Mouse (Mus musculus) cerebellum, adult 9-11 months (tissue): ENCODE results near the gene Tap1.
A peak's percentile ranks its signal among the peaks of the same experiment; 100 is the strongest.
"Not testable (repeated sequence)": the region's sequence is repeated elsewhere in the genome, so short reads cannot be mapped to it uniquely, and the experiment has no call there.

Experiments
- DNase-seq: peaks from one replicate; pipeline ENCODE4 v3.0.0; 2022

The Tap1 gene

DNA sequence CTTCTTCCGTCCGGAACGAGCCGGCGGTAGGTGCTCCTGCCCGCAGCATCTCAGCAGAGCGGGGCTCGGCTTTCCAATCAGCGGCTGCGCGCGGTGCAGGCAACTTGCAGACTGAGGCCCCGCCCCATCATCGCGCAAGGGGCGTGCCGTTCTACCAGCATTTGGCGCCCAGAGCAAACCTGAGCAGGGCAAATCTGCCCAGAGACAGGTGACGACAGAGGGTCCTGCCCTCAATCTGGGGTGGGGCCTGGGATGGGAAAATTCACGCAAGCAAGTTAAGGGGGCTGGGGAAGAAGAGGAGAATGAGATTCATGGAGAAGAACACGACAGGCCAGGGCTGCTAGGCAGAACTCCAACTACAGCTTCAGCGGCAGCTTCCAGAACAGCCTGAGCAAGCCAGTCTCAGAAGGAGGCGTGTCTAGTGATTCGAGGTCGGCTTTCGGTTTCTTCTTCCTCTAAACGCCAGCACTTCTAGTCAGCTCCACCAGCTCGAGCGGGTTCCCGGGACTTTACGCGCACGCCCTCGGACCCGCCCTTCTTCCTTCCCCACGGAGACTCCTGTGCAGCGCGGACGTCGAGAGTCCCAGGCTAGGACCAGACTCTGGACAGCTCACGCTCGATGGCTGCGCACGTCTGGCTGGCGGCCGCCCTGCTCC lies at the start of gene Tap1, which contains the start of gene Psmb9:
Tap1 (plus strand) TSS at position 293 of the 656 bp plus-strand sequence.
Psmb9 (minus strand) TSS at position 504 of the 656 bp plus-strand sequence.
- DNase-seq: peak; percentile 84

DNA sequence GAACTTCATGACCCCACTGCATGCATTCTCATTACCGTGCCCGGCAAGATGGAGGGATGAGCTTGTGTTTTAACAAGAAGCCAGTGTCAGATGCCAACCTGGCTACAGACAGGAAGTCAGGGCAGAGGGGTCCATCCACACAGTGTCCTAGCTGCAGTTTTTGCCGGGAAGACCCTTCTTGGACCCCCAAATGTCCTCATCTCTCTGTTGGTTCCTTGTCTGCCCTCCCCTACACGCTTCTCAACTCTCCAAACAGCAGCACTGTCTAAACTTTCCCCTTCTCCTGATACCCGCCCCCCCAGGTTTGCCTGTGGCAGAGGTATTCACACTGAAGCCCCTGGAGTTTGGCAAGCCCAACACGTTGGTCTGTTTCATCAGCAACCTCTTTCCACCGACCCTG lies 49.8 kb upstream of the Tap1 start:
- DNase-seq: peak; percentile 16

DNA sequence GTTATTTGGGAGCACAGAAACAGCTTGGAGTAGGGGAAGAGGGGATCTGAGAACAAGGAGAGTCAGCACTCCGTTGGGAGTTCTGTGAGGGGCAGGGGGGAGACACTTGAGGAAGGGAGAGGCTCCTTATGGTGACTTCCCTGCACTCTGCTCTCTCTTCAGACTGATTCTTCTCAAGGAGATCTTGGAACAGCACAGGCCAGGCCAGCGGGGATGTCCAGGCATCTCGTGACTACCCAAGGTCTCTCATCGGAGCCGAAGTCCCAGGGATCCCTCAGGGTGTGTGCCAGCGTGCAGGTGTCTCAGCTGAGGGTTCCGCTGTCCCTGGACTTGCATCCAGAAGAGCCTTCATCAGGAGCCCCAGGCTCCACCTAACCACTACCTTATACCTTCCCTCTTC lies 48.7 kb upstream of the Tap1 start:
- DNase-seq: peak; percentile 2

DNA sequence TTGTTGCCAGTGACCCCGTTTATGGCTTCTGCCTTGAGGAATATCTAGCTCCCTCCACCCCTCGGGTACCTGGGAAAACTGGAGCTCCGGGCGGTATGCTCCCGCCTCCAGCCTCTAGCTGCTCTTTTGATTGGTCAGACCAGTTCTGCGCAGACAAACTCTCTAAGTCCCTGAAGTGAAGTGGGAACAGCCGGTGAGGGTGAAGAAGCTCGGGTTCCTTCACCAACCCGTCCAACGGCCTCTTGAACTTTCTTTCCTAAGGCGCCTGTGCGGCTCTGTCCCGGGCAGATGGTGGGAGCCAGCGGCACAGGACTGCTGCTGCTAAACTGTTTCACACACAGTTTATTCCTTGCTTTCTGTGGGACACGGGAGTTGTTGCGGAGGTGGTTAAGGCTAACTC lies 47.9 kb upstream of the Tap1 start:
- DNase-seq: no peak

DNA sequence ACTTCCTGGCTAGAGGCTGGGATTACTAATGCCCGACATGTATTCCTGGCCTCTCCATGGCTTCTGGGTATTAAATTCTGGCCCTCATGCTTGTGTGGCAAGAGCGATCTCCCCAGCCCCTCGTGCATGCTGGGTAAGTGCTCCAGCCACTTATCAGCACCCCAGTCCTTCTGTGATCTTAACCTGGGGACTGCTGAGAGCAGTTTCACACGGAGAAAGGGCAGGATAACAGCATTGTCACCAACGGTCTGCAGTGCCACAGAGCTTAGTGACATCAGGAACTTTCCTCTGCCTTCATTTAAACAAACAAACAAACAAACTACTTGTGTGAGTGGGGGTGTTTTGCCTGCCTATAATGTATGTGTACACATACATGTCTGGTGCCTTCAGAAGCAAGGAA lies 47.1 kb upstream of the Tap1 start:
- no peak for DNase-seq

DNA sequence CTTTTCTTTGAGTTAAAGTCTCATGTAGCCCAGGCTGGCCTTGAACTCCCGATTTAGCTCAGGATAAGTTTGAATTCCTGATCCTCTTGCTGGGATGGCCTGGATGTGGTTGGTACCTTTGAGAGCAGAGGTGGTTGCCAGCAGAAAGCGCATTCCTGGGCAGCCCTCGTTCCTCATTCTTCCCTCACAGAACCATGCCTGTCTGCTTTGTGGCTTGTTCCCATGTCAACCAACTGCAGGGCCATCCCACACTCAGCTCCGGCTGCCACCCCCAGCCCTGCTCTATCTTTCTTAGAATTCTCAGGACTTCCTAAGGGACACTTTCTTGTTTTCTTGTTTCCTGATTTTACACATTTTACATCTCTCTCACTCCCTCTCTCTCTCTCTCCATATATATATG lies 45.9 kb upstream of the Tap1 start:
- no peak for DNase-seq

DNA sequence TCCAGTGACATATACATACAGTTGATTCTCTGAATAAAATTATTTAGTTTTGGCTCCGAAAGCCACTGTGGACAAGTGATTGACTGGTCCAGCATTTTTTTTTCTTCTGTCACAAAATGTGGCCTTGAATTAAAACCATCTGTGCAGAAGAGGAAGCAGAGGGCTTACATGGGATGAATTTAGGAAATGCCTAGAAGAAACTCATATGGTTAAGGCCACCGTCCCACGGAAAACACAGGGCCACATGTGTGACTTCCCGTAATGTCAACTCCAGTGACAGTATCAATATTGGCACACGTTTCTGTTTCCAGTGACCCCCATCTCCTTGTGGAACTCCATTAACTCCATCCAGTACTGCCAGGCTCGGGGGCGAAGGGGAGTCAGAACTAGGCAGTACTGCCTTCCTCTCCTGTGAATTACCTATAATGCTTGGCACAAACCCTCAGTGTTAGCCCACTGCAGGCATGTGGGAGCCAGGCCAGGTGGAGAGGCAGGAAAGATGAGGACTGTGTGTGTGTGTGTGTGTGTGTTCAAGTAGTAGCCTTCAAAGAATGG lies 44.8 kb upstream of the Tap1 start:
- no peak for DNase-seq

DNA sequence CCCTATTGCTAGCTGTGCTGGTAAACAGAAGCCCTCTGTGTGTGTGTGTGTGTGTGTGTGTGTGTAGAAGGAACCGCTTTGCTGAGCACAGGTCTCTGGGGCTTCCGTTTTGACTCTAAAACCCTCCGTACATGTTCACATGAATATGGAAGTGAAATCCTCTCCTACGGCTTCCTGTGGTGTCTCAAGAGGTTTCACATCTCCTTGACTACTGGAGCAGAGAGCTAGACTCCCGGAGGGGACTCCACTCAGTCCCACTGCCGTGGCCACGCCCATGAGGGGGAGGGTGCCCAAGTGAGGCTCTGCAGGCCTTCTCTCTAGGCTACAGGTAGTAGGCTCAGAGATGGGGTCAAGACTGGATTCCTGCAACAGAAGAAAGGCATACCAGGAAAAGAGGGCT lies 44.3 kb upstream of the Tap1 start, which contains the start of gene H2-DMb2:
H2-DMb2 (plus strand) TSS at position 275 of the 400 bp plus-strand sequence.
- no peak for DNase-seq

DNA sequence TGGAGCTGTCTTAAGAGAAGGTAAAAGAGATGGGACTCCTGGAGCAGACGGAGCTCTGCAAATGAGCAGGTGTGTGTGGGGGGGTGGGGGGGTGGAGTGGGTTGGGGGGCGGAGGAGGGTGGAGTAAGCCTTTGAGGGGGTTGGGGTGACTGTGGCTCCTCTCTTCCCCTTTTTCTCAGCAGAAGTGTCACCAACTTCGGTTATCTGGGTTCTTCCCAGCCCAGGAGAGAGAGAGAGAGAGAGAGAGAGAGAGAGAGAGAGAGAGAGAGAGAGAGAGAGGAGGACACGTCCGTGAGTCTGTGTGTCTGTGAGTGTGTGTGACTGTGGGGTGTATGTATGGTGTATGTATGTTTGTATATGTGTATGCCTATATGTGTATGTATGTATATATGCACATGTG lies 43.9 kb upstream of the Tap1 start:
- DNase-seq: no peak

DNA sequence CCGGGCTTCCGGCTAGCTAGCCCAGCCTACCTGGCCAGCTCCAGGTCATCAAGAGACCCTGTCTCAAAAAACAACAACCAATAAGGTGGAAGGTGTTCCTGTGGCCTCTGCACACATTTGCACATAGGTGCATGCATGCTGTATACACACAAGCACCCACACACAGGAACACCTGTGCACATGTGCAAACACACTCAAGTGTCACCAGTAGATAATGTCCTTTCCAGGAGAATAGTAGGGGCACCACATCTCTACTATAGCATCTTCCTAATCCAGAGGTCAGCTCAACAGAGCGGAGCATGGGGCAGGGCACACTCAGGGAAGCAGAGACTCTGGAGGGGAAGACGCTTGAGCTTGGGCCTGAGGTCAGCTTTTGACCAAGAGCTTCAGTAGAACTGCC lies 43.1 kb upstream of the Tap1 start:
- DNase-seq: not testable (repeated sequence)

DNA sequence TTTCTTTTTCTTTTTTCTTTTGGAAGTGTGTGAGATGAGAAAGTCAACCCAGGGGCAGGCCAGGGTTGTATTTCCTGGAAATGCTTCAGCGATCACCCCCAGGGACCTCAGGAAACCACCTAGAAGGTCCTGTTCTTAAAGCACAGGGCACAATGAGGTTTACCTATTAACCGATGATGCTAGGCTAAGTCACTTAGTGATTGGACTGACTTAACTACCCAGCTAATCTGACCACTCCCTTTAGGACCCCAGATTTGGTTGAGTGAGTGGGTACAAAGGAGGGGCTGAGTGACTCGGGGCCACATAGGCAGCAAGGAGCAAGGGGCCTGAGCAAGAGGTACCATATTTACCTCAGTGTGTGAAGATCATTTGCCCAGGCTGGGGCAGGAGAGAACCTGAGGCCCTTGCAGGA lies 42.4 kb upstream of the Tap1 start:
- no peak for DNase-seq

DNA sequence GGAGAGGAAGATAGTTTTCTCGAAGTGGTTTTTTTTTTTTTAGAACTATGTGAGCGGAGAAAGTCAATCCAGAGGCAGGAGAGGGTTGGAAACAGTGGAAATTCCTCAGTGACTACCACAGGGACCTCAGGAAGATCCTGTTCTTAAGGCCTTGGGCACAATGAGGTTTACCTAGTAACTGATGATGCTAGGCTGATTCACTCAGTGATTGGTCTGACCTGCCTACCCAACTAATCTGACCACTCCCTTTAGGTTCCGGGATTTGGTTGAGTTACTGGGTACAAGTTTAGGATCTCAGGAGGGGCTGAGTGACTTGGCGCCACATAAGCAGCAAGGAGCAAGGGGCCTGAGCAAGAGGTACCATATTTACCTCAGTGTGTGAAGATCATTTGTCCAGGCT lies 34.4 kb upstream of the Tap1 start, which contains the start of gene H2-DMb1:
H2-DMb1 (plus strand) TSS at position 150 of the 400 bp plus-strand sequence.
- no peak for DNase-seq

DNA sequence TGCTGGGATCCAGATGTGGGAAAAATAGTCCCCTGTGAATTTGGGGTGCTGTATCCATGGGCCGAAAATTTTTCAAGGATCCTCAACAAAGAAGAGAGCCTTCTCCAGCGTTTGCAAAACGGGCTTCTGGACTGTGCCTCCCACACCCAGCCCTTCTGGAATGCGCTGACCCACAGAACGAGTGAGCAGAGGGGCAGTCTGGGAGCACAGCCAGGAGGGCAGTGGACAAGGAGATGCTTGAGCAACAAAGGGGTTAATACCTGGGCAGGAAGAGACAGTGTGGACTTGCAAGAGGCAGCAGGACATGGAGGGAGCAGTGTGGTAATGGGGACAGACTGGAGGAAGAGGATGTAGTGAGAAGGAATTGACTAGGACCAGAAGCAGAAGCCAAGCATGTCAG lies 31.8 kb upstream of the Tap1 start:
- no peak for DNase-seq

DNA sequence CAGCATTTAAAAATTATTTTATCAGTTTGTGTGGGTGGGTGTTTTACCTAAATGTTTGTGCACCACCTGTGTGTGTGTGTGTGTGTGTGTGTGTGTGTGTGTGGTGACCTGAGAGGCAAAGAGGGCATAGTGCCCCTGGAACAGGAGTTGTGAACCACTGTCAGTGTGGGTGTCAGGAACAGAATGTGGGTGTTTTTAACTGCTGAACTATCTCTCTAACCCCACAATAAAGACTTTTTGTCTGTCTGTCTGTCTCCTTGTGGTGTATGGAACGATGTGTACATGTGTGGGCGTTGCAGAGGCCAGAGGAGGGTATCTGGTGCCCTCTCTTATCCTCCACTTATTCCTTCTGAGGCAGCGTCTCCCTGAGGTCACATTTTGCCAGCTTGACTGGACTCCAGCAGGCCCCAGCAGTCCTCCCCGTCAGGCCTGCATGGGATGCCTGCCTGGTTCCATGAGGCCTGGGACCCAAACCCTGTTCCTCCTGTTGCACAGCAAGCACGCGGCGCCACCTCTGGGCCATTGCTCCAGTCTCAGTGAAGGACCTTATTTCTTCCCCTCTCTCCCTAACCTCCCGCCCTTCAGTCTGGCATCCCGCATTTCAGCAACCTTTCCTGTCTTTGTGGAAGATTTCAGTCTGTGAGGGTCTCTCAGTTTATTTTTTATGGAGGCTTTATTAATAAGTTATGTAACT lies 23.0 kb upstream of the Tap1 start:
- DNase-seq: no peak

DNA sequence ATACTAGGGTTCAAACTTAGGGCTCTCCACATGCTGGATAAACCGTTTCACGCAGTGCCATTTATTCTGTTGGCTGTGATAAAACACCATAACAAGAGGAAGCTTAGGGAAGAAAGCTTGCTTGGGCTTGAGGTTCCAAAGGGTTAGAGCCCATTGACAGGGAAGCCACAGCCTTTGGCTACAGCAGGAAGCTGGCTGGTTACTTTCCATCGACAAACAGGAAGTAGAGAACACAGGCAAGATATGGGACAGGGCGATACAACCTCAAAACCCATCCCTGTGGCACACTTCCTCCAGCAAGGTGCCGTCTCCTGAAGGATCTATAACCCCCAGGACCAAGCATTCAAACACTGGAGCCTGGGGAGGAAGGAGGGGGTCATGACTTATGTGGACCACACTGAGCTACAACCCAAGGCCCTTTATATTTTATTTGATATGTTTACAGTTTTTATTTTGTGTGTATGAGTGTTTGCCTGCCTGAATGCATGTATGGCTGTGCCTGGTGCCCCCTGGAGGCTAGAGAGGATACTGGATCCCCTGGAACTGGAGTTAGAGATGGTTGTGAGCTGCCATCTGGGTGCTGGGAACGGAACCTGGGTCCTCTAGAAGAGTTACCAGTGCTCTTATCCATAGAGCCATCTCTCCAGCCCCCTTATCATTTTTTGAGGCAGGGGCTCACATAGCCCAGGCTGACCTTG lies 22.2 kb upstream of the Tap1 start:
- DNase-seq: no peak

DNA sequence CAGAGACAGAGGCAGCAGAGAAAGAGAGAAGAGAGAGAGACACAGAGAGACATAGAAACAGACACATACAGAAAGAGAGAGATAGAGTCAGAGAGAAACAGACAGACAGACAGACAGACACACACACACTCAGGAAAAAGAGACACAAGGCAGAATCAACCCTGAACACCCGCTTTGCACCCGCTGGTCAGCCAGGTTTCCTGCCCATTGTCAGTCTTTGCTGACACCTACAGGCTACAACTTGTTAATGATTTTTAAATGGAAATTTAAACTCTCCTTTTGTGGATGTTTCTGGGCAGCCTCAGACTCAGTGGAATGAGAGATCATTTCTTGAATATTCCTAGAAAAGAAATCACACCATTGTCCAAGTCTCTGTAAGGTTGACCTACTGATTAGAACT lies 18.1 kb upstream of the Tap1 start:
- no peak for DNase-seq

DNA sequence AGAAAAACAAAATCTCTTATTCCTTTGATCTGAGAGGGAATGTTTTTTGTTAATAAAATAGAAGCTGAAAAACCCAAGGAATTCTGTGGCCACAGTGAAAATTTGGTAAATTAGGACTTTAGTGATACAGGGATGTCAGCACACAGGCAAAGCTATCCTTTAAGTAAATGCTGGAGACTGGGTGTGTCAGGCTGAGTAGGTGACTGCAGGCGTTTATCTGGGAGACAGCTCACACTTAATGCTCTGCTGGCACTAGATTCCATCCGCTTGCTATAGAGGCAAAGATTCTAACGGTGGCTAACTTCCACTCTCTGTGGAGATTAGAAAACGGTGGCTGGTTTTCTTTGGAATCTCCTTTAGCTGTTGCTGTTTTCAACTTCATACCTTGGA lies 16.9 kb upstream of the Tap1 start:
- no peak for DNase-seq

DNA sequence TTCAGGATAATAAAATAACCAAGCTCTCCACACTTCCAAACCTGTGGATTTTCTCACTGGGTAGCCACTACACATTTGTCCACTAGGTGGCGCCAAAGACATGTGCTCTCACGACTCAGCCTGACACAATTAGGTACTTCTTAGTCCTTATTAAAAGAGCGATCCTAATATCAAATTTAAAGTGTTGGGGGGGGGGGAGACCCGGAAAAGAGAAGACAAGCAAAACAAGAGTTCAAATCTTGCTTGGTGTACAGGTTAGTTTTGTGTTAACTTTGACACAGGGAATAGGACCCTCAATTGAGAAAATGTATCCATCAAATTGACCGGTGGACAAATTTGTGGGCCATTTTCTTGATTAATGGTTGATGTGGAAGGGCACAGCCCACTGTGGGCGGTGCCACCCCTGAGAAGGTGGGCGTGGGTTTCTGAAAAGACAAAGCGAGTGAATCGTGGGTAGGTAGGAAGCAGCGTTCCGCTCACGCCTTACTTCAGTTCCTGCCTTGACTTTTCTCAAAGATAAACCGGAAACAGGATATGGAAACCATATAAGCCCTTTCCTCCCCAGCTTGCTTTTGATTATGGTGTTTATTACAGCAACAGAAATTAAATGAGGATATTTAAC lies 16.4 kb upstream of the Tap1 start:
- peak; percentile 51 for DNase-seq

DNA sequence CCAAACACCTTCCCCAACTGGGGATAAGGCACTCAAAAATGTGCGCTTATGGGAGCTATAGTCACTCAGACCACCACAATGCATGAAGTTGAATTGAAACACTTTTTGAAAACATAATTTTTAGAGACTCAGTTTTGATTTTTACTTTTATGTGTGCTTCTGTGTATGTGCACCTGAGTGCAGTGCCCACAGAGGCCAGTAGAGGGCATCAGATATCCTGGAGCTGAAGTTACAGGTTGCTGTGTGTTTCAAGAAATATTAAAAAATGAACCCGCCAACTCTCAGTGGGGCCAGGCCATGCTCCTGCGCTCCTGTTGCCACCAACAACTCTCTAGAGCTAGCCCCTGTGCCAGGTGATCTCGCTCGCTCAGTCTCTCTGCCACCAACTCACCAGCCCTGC lies 14.8 kb upstream of the Tap1 start:
- no peak for DNase-seq

DNA sequence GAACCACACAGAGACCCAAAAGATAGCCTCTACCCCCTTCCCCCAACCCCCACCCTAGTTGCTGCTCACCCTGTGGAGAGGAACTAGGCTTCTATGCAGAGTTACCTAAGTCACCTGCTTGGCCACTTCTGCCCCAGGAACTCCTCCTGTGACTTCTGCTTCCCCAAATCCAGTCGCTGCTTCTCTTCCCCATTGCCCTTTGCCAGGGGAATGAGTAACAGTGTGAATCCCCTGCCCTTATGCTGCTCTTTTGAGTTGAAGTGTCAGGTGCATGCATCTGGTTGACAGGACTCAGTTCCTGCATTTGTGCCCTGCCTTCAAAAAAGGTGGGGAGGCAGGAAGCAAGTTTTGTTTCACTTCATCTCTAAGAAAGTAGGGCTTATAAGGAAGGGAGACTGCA lies 13.3 kb upstream of the Tap1 start:
- DNase-seq: no peak

DNA sequence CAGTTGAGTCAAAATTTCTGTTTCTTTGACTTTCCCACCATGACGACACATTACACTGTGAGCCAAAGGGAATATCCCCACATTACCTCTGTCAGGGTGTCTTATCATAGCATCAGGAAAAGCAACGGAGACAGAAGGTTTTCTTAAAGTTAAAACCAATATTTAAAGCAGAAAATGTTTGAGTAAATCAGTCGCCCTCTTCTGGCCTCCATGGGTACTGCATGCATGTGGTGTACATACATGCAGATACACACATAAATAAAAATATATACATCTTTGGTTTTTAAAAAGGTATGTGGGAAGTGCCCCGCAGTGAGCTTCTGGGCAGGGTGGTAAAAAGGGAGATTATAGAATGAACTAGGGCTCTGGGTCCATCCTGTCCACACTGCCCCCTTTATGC lies 10.2 kb upstream of the Tap1 start:
- no peak for DNase-seq

DNA sequence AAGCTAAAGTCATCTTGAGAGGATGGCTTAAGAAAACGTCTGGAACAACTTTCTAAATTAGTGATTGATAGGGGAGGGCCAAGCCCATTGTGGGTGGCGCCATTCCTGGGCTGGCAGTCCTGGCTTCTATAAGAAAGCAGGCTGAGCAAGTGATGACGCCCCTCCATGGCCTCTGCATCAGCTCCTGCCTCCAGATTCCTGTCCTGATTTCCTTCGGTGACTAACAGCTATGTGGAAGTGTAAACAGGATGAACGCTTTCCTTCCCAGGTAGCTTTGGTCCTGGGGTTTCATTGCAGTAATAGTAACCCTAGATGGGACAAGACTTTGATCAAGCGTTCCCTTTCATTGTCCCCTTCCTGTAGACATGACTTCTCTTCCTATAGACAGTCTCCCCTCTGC lies 8.3 kb upstream of the Tap1 start:
- DNase-seq: no peak
